Mouse (Mus musculus) myocyte (in vitro differentiated cells): ENCODE data around the gene Auh. TPM values are rescaled to one million over a fixed set of nuclear protein-coding genes. Genes with fewer than 3 reads are reported as not detected.

Experiments used
- H3K27me3 ChIP-seq: one replicate; pipeline ENCODE4 v1.6.1; 2011; ENCODE audit not compliant: control insufficient read depth, insufficient read depth, insufficient read length
- H3K36me3 ChIP-seq: one replicate; pipeline ENCODE4 v1.6.1; 2011; ENCODE audit not compliant: control insufficient read depth, insufficient read depth
- H3K4me2 ChIP-seq: one replicate; pipeline ENCODE4 v1.6.1; 2011; ENCODE audit warnings: low read depth, control low read depth
- H3K4me3 ChIP-seq: one replicate; pipeline ENCODE4 v1.5.1; 2011; ENCODE audit warnings: mild to moderate bottlenecking, control low read depth, moderate library complexity
- H3K79me2 ChIP-seq: one replicate; pipeline ENCODE4 v1.6.1; 2011; ENCODE audit not compliant: control insufficient read depth, insufficient read depth
- H3ac ChIP-seq: one replicate; pipeline ENCODE4 v1.6.1; 2011; ENCODE audit not compliant: control insufficient read depth, insufficient read length
- CEBPB ChIP-seq: IDR thresholded peaks from 2 replicates; pipeline ENCODE4 v1.6.1; 2011; ENCODE audit warnings: mild to moderate bottlenecking, moderate library complexity; ENCODE audit not compliant: poor library complexity, insufficient read depth, severe bottlenecking
- E2F4 ChIP-seq: IDR thresholded peaks from one replicate; pipeline ENCODE4 v1.6.1; 2011; ENCODE audit warnings: mild to moderate bottlenecking, control low read depth, moderate library complexity; ENCODE audit not compliant: insufficient read depth
- MAX ChIP-seq: IDR thresholded peaks from one replicate; pipeline ENCODE4 v1.6.1; 2011; ENCODE audit warnings: low read depth, mild to moderate bottlenecking, control low read depth
- MYOD1 ChIP-seq, 3 experiments: IDR thresholded peaks; one replicate each; pipeline ENCODE4 v1.6.1; 2011; ENCODE audit warnings: control low read depth in 2 of 3, low read depth in 2 of 3, mild to moderate bottlenecking in 2 of 3, moderate library complexity in 1 of 3; ENCODE audit not compliant: insufficient read length in 2 of 3, control insufficient read depth in 1 of 3
- MYOG ChIP-seq, 3 experiments: IDR thresholded peaks; one replicate each; pipeline ENCODE4 v1.6.1; 2011; ENCODE audit warnings: control low read depth in 2 of 3, low read depth in 2 of 3, mild to moderate bottlenecking in 2 of 3; ENCODE audit not compliant: insufficient read length in 2 of 3, control insufficient read depth in 1 of 3, insufficient read depth in 1 of 3
- POLR2A ChIP-seq: IDR thresholded peaks from one replicate; pipeline ENCODE4 v1.6.1; 2011; ENCODE audit warnings: low read depth, mild to moderate bottlenecking, control low read depth, moderate library complexity; ENCODE audit not compliant: insufficient read length
- POLR2AphosphoS2 ChIP-seq: IDR thresholded peaks from one replicate; pipeline ENCODE4 v1.6.1; 2011; ENCODE audit warnings: low read depth, control low read depth; ENCODE audit not compliant: insufficient read length
- REST ChIP-seq: IDR thresholded peaks from one replicate; pipeline ENCODE4 v1.6.1; 2011; ENCODE audit warnings: mild to moderate bottlenecking, control low read depth, moderate library complexity; ENCODE audit not compliant: insufficient read depth, insufficient read length
- SRF ChIP-seq: IDR thresholded peaks from one replicate; pipeline ENCODE4 v1.6.1; 2011; ENCODE audit warnings: low read depth; ENCODE audit not compliant: control insufficient read depth, insufficient read length
- TCF12 ChIP-seq: IDR thresholded peaks from one replicate; pipeline ENCODE4 v1.6.1; 2011; ENCODE audit warnings: mild to moderate bottlenecking, control low read depth; ENCODE audit not compliant: poor library complexity, insufficient read depth, severe bottlenecking
- TCF3 ChIP-seq: IDR thresholded peaks from one replicate; pipeline ENCODE4 v1.6.1; 2011; ENCODE audit warnings: low read depth, control low read depth; ENCODE audit not compliant: insufficient read length
- USF1 ChIP-seq: IDR thresholded peaks from one replicate; pipeline ENCODE4 v1.6.1; 2011; ENCODE audit warnings: low read depth, mild to moderate bottlenecking, control low read depth, moderate library complexity
- polyA plus RNA-seq: library from polyadenylated mRNA; unstranded; fragments of >200 nt; fragmentation: generic; extraction: Trizol; gene quantifications from one replicate; pipeline ENCODE4 v1.2.1, GENCODE M21; 2012; ENCODE audit warnings: missing spikeins

The Auh gene
- polyA plus RNA-seq, 1 experiment = 17.4 TPM

DNA sequence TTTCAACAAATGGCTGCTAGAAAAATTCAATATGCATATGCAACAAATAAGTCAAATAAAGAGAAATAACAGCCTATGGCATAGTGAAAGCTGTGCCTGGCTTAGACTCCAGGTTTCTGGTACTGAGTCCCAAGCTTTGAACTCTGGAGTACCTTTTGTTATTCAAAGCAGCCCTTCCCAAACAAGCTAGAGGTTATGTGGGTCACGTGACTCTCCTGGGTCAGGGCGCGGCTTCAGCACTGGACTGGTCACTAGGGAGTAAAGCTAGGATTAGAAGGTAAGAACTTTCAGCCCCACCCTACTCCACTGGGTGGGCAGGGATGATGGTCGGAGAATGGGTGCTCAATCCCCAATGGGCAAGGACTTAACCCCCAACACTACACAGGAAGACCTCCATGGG is 18.2 kb downstream of the Auh start:
- Histone ChIP-seq H3K4me3 (no peak overlapping the region), H3ac (no peak overlapping the region), H3K27me3 (no peaks in the 10 kb centered on the region), H3K36me3 (no peaks in the 10 kb centered on the region), H3K79me2 (no peaks in the 10 kb centered on the region), H3K4me2 (no peak overlapping the region)
- TF ChIP-seq MAX (no peak), TCF12 (no peak), USF1 (no peak), E2F4 (no peak), SRF (no peak), MYOG (IDR thresholded peaks at IDR 0.05; ENCODE audit: control insufficient read depth in 1 of 3, insufficient read depth in 1 of 3, insufficient read length in 2 of 3, low read depth in 2 of 3) (no peak), POLR2AphosphoS2 (no peak), CEBPB (no peak), MYOD1 (IDR thresholded peaks at IDR 0.05; ENCODE audit: control insufficient read depth in 1 of 3, insufficient read length in 2 of 3, low read depth in 2 of 3) (no peak), REST (no peak), TCF3 (no peak), POLR2A (no peak)

DNA sequence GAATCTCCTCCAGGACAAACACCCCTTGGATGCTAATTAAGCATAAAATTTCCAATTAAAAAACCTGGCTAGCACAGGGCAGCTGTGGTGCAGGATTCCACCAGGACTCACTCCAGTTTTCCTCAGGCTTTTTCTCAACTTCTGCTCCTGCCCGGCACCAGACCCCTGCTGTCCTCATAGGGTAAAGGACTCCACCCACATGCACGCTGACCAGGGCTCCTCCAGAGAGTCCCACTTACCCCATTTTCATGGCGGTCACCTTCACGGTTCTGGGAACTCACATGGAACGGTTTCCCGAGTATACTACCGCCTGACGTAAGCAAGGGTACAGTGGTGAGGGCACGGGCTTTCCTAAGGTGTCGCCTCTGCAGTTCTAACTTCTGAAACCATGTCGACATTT is 23.2 kb downstream of the Auh start:
- no peak overlapping the region for H3K4me2 ChIP-seq
- no peaks in the 10 kb centered on the region for H3K36me3 ChIP-seq
- no peak overlapping the region for H3ac ChIP-seq
- no peaks in the 10 kb centered on the region for H3K27me3 ChIP-seq
- no peaks in the 10 kb centered on the region for H3K79me2 ChIP-seq
- H3K4me3 ChIP-seq = no peak overlapping the region
- no peak for TF ChIP-seq USF1

DNA sequence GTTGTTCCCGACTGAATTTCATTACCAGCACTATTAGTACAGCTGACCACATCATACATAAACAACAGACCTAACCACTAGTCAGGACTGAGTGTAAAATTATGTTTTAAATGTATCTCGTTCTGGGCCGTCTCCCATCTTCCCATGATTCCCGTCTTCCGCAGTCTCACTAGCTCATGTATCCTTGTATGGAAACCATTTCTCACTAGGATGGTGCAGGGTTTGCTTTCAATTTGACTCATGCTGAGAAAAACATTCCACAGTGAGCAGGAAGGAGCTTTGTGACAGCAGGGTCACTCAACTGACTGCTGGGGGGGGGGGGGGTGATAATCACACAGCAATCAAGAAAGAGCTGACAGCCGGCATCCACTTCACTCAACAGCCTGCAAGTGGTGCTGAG is 25.3 kb downstream of the Auh start:
- Histone ChIP-seq H3K4me2 (no peak overlapping the region), H3K27me3 (no peaks in the 10 kb centered on the region), H3ac (no peak overlapping the region), H3K4me3 (no peak overlapping the region), H3K79me2 (no peaks in the 10 kb centered on the region), H3K36me3 (no peaks in the 10 kb centered on the region)
- no peak for TF ChIP-seq TCF12
- no peak for TF ChIP-seq SRF
- no peak for TF ChIP-seq USF1
- TF ChIP-seq MAX = no peak
- TF ChIP-seq TCF3 = no peak
- TF ChIP-seq REST = no peak
- no peak for TF ChIP-seq CEBPB
- no peak for TF ChIP-seq POLR2A
- no peak for TF ChIP-seq MYOD1 (IDR thresholded peaks at IDR 0.05; ENCODE audit: control insufficient read depth in 1 of 3, insufficient read length in 2 of 3, low read depth in 2 of 3)
- TF ChIP-seq E2F4 = no peak
- TF ChIP-seq MYOG (IDR thresholded peaks at IDR 0.05; ENCODE audit: control insufficient read depth in 1 of 3, insufficient read depth in 1 of 3, insufficient read length in 2 of 3, low read depth in 2 of 3) = no peak

DNA sequence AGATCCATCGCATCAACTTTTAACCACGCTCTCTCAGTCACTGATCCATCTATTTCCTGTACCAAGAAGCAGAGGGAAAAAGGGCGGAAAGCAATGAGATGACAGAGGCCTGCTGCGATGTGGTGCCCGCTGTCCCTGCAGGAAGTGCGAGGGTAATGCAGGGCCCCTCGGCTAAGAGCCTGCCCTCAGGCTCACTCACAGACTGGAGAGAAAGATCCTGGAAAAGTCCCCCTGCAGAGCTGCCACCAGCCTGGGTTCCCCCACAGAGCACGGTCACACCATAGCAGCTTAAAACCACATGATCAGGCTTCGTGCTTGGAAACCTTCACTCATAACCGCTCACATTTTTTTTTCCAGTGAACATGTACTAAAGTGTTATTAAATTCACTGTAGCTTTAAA is 25.7 kb downstream of the Auh start:
- Histone ChIP-seq H3K79me2 (no peaks in the 10 kb centered on the region), H3K4me3 (no peak overlapping the region), H3K36me3 (no peaks in the 10 kb centered on the region), H3K4me2 (no peak overlapping the region), H3ac (no peak overlapping the region), H3K27me3 (no peaks in the 10 kb centered on the region)
- TF ChIP-seq TCF12 = no peak
- TF ChIP-seq MAX = no peak
- TF ChIP-seq MYOG (IDR thresholded peaks at IDR 0.05; ENCODE audit: control insufficient read depth in 1 of 3, insufficient read depth in 1 of 3, insufficient read length in 2 of 3, low read depth in 2 of 3) = no peak
- no peak for TF ChIP-seq TCF3
- no peak for TF ChIP-seq POLR2A
- no peak for TF ChIP-seq REST
- TF ChIP-seq E2F4 = no peak

DNA sequence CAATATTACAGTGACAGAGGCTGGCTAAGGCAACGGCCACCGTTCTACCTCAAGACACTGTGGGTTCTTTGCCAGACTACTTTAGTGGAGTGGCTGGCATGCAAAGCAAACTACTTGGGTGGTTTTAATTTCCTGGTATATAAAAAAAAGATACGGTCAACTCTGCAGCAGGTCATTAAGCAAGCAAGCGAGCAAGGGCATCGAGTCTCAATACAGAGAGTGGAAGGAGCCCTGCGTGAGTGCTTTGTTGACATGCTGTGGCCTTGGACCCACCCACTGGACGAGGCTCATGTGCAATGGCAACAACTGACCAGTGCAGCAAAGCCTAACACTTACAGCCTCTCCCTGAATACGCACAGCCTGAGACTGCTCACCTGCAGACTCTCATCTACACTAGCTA is 27.0 kb downstream of the Auh start:
- H3ac ChIP-seq = no peak overlapping the region
- no peaks in the 10 kb centered on the region for H3K36me3 ChIP-seq
- H3K4me2 ChIP-seq = no peak overlapping the region
- TF ChIP-seq CEBPB (no peak), TCF3 (no peak), POLR2AphosphoS2 (no peak), MYOG (IDR thresholded peaks at IDR 0.05; ENCODE audit: control insufficient read depth in 1 of 3, insufficient read depth in 1 of 3, insufficient read length in 2 of 3, low read depth in 2 of 3) (no peak), SRF (no peak), POLR2A (no peak), MYOD1 (IDR thresholded peaks at IDR 0.05; ENCODE audit: control insufficient read depth in 1 of 3, insufficient read length in 2 of 3, low read depth in 2 of 3) (no peak), E2F4 (no peak), TCF12 (no peak), MAX (no peak), REST (no peak), USF1 (no peak)
- no peaks in the 10 kb centered on the region for H3K27me3 ChIP-seq
- no peak overlapping the region for H3K4me3 ChIP-seq
- no peaks in the 10 kb centered on the region for H3K79me2 ChIP-seq
